Mouse (Mus musculus): Measurements from ENCODE around the gene Hdgfl3. TPM values are rescaled to one million over a fixed set of nuclear protein-coding genes. Genes with fewer than 3 reads are reported as not detected.
A peak's percentile ranks its signal among the peaks of the same experiment; 100 is the strongest.

Hdgfl3 gene
- polyA plus RNA-seq, 1 experiment: 82.6 TPM

DNA sequence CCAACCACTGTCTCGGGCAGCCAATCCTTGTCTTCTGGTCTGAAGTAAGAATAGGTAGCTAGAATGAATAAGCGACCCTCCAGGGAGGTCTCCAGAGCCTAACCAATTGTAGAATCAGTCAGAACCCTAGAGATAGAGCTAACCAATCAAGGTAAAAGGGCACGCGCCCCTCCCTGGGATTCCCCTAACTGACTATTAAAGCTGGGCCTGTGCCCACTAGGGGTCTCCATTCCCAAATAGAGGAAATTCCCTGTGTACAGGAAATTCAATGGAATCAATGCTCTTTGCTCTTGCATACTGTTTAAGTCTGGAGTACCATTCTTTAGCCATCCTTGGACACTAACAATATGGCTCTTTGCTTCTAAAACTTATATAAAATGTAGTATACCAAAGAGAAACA is 11.1 kb upstream of the Hdgfl3 start:
- peak; percentile 41 for DNase-seq (ENCODE audit: low read depth)
- TF ChIP-seq CTCF (IDR thresholded peaks at IDR 0.05; ENCODE audit: borderline replicate concordance, extremely low read depth, insufficient read depth, insufficient read length) (peak; percentile 58; the same call in 1 of the 2 replicates), POLR2A (IDR thresholded peaks at IDR 0.05; ENCODE audit: borderline replicate concordance, extremely low read depth, insufficient read depth, insufficient read length, poor library complexity, severe bottlenecking) (no peak)

GRCm38 (mm10) chr7:81934806-81935205 is 533 bp upstream of the Hdgfl3 start:
- TF ChIP-seq CTCF (IDR thresholded peaks at IDR 0.05; ENCODE audit: borderline replicate concordance, extremely low read depth, insufficient read depth, insufficient read length) (no peak), POLR2A (IDR thresholded peaks at IDR 0.05; ENCODE audit: borderline replicate concordance, extremely low read depth, insufficient read depth, insufficient read length, poor library complexity, severe bottlenecking) (no peak)
- no peak for DNase-seq (ENCODE audit: low read depth)

DNA sequence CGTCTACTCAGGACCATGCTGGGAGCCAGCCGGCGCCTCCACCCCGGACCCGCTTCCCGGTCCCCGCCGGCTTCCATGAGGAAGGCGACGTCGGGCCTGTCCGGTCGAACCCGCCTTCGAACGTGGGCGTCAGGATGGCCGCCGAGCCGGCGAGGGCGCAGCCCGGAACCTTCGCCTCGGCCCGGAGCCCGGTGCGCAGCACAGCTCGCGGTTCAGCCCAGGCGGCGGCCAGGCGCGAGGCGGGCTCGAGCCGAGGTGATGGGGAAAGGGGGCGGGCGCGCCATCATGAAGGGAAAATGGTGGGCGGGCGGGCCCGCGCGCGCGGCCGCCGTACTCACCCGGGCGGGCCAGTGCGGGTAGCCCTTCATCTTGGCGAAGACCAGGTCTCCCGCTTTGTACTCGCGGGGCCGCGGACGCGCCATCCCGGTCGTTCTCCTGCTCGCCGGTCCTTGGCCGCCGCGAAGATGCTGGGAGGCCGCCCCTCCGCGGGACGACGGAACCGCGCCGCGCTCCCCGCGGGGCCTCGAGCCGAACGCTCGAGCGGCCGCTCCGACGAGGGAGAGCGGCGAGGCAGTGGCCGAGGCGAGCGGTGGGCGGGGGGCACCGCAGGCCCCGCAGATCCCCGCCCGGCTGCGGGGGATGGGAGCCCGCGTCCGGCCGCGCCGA is 539 bp downstream of the Hdgfl3 start:
- TF ChIP-seq CTCF (IDR thresholded peaks at IDR 0.05; ENCODE audit: borderline replicate concordance, extremely low read depth, insufficient read depth, insufficient read length) (no peak), POLR2A (IDR thresholded peaks at IDR 0.05; ENCODE audit: borderline replicate concordance, extremely low read depth, insufficient read depth, insufficient read length, poor library complexity, severe bottlenecking) (0 out of 2 replicates have a peak, but pooled peaks have one; percentile 46)
- peak; percentile 78 for DNase-seq (ENCODE audit: low read depth)

- TF ChIP-seq POLR2A (IDR thresholded peaks at IDR 0.05; ENCODE audit: borderline replicate concordance, extremely low read depth, insufficient read depth, insufficient read length, poor library complexity, severe bottlenecking) (no peak), CTCF (IDR thresholded peaks at IDR 0.05; ENCODE audit: borderline replicate concordance, extremely low read depth, insufficient read depth, insufficient read length) (no peak)
- DNase-seq (ENCODE audit: low read depth): peak; percentile 54
Measured at GRCm38 (mm10) chr7:81933061-81933600, 1.1 kb downstream of the Hdgfl3 start.

DNA sequence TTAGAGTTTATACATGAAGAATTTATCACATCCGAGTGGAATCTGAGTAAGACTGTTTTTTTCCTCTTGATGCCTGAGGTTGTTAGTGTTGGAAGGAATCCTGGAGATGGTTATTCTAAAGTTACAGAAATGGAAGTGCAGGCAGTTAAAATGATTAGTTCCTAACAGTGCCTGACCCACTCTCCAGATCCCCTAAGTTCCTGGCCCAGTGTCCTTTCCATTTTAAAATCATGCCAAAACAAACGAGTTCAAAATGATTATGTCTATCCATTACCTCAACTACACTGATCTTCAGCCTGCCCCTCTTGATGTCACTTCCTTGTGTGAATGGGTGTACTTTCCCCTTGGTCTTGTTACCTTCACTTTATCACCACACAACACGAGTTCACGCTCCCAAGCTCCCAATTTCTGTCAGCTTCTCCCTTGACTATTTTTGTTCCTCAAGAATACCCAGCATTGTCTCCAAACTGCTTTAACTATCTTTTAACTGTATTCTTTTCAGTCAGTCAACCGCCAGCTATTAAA is 1.7 kb downstream of the Hdgfl3 start:
- TF ChIP-seq CTCF (IDR thresholded peaks at IDR 0.05; ENCODE audit: borderline replicate concordance, extremely low read depth, insufficient read depth, insufficient read length): no peak
- no peak for TF ChIP-seq POLR2A (IDR thresholded peaks at IDR 0.05; ENCODE audit: borderline replicate concordance, extremely low read depth, insufficient read depth, insufficient read length, poor library complexity, severe bottlenecking)
- DNase-seq (ENCODE audit: low read depth): peak; percentile 33

GRCm38 (mm10) chr7:81928998-81929397 is 5.3 kb downstream of the Hdgfl3 start:
- no peak for DNase-seq (ENCODE audit: low read depth)
- TF ChIP-seq POLR2A (IDR thresholded peaks at IDR 0.05; ENCODE audit: borderline replicate concordance, extremely low read depth, insufficient read depth, insufficient read length, poor library complexity, severe bottlenecking): no peak
- TF ChIP-seq CTCF (IDR thresholded peaks at IDR 0.05; ENCODE audit: borderline replicate concordance, extremely low read depth, insufficient read depth, insufficient read length): no peak

- DNase-seq (ENCODE audit: low read depth): no peak
- no peak for TF ChIP-seq POLR2A (IDR thresholded peaks at IDR 0.05; ENCODE audit: borderline replicate concordance, extremely low read depth, insufficient read depth, insufficient read length, poor library complexity, severe bottlenecking)
- no peak for TF ChIP-seq CTCF (IDR thresholded peaks at IDR 0.05; ENCODE audit: borderline replicate concordance, extremely low read depth, insufficient read depth, insufficient read length)
Measured at GRCm38 (mm10) chr7:81921379-81921952, 12.8 kb downstream of the Hdgfl3 start.

- no peak for TF ChIP-seq CTCF (IDR thresholded peaks at IDR 0.05; ENCODE audit: borderline replicate concordance, extremely low read depth, insufficient read depth, insufficient read length)
- no peak for TF ChIP-seq POLR2A (IDR thresholded peaks at IDR 0.05; ENCODE audit: borderline replicate concordance, extremely low read depth, insufficient read depth, insufficient read length, poor library complexity, severe bottlenecking)
- no peak for DNase-seq (ENCODE audit: low read depth)
Measured at GRCm38 (mm10) chr7:81920314-81920713, 14.0 kb downstream of the Hdgfl3 start.

GRCm38 (mm10) chr7:81918316-81918715 is 16.0 kb downstream of the Hdgfl3 start:
- TF ChIP-seq POLR2A (IDR thresholded peaks at IDR 0.05; ENCODE audit: borderline replicate concordance, extremely low read depth, insufficient read depth, insufficient read length, poor library complexity, severe bottlenecking) (no peak), CTCF (IDR thresholded peaks at IDR 0.05; ENCODE audit: borderline replicate concordance, extremely low read depth, insufficient read depth, insufficient read length) (no peak)
- DNase-seq (ENCODE audit: low read depth): peak; percentile 14

GRCm38 (mm10) chr7:81904926-81905325 is 29.3 kb downstream of the Hdgfl3 start:
- no peak for DNase-seq (ENCODE audit: low read depth)
- TF ChIP-seq CTCF (IDR thresholded peaks at IDR 0.05; ENCODE audit: borderline replicate concordance, extremely low read depth, insufficient read depth, insufficient read length) (no peak), POLR2A (IDR thresholded peaks at IDR 0.05; ENCODE audit: borderline replicate concordance, extremely low read depth, insufficient read depth, insufficient read length, poor library complexity, severe bottlenecking) (no peak)

GRCm38 (mm10) chr7:81904094-81904493 is 30.2 kb downstream of the Hdgfl3 start:
- TF ChIP-seq CTCF (IDR thresholded peaks at IDR 0.05; ENCODE audit: borderline replicate concordance, extremely low read depth, insufficient read depth, insufficient read length): no peak
- no peak for TF ChIP-seq POLR2A (IDR thresholded peaks at IDR 0.05; ENCODE audit: borderline replicate concordance, extremely low read depth, insufficient read depth, insufficient read length, poor library complexity, severe bottlenecking)

More at GRCm38 (mm10) chr7:81904094-81904493, 30.2 kb downstream of the Hdgfl3 start:
- peak; percentile 14 for DNase-seq (ENCODE audit: low read depth)
